Mouse (Mus musculus) MEL (cell line): ENCODE data around the gene Grin2d.

Source experiments
- CTCF ChIP-seq, 3 experiments: IDR thresholded peaks in 2 of 3; conservative IDR thresholded peaks in 1 of 3; 2 replicates each; pipeline ENCODE4 v1.5.1; 2011 to 2012; ENCODE audit warnings: low read length in 3 of 3, low read depth in 2 of 3, mild to moderate bottlenecking in 2 of 3, improper control_type of control experiment in 1 of 3, inconsistent platforms in 1 of 3, mixed read lengths in 1 of 3, moderate library complexity in 1 of 3; ENCODE audit not compliant: control insufficient read depth in 1 of 3, insufficient read depth in 1 of 3, poor library complexity in 1 of 3, severe bottlenecking in 1 of 3
- EP300 ChIP-seq, 2 experiments: IDR thresholded peaks; 2 replicates each; pipeline ENCODE4 v1.6.1; 2011; ENCODE audit warnings: improper control_type of control experiment in 2 of 2, low read length in 2 of 2, low read depth in 1 of 2, mild to moderate bottlenecking in 1 of 2
- GATA1 ChIP-seq: IDR thresholded peaks from 2 replicates; pipeline ENCODE4 v1.6.1; 2011; ENCODE audit warnings: low read depth, low read length, improper control_type of control experiment
- HCFC1 ChIP-seq: IDR thresholded peaks from 2 replicates; pipeline ENCODE4 v1.6.1; 2012; ENCODE audit warnings: low read depth, mild to moderate bottlenecking, inconsistent platforms, low read length, improper control_type of control experiment, moderate library complexity
- JUND ChIP-seq: IDR thresholded peaks from 2 replicates; pipeline ENCODE4 v1.6.1; 2011; ENCODE audit warnings: low read depth, mild to moderate bottlenecking, improper control_type of control experiment, low read length
- KAT2A ChIP-seq: conservative IDR thresholded peaks from 2 replicates; pipeline ENCODE4 v1.6.1; 2012; ENCODE audit warnings: low read depth, low read length, improper control_type of control experiment, inconsistent platforms
- MAFK ChIP-seq: IDR thresholded peaks from 2 replicates; pipeline ENCODE4 v1.6.1; 2011; ENCODE audit warnings: low read depth, mild to moderate bottlenecking, low read length, improper control_type of control experiment, borderline replicate concordance
- NELFE ChIP-seq: IDR thresholded peaks from 2 replicates; pipeline ENCODE4 v1.6.1; 2011; ENCODE audit warnings: low read depth, low read length, improper control_type of control experiment
- NRF1 ChIP-seq: IDR thresholded peaks from 2 replicates; pipeline ENCODE4 v1.6.1; 2014; ENCODE audit warnings: low read depth, mild to moderate bottlenecking, inconsistent platforms, low read length, improper control_type of control experiment, moderate library complexity; ENCODE audit not compliant: poor library complexity, insufficient read depth, severe bottlenecking
- POLR2A ChIP-seq, 2 experiments: IDR thresholded peaks; 2 replicates each; pipeline ENCODE4 v1.6.1; 2011 to 2012; ENCODE audit warnings: low read length in 2 of 2, mild to moderate bottlenecking in 2 of 2, control low read depth in 1 of 2, improper control_type of control experiment in 1 of 2, low read depth in 1 of 2, moderate library complexity in 1 of 2; ENCODE audit not compliant: control insufficient read depth in 1 of 2, insufficient read depth in 1 of 2, poor library complexity in 1 of 2
- RAD21 ChIP-seq: IDR thresholded peaks from 2 replicates; pipeline ENCODE4 v1.6.1; 2011; ENCODE audit warnings: mild to moderate bottlenecking, low read depth, low read length, improper control_type of control experiment
- TAL1 ChIP-seq: IDR thresholded peaks from 2 replicates; pipeline ENCODE4 v1.6.1; 2012; ENCODE audit warnings: mild to moderate bottlenecking, inconsistent platforms, low read length, moderate library complexity, mixed read lengths
- TCF12 ChIP-seq: IDR thresholded peaks from 2 replicates; pipeline ENCODE4 v1.6.1; 2014; ENCODE audit warnings: low read depth, mild to moderate bottlenecking, inconsistent platforms, low read length, improper control_type of control experiment, moderate library complexity
- USF2 ChIP-seq, 2 experiments: IDR thresholded peaks; 2 replicates each; pipeline ENCODE4 v1.6.1; 2011 to 2012; ENCODE audit warnings: improper control_type of control experiment in 2 of 2, low read length in 2 of 2, borderline replicate concordance in 1 of 2, inconsistent platforms in 1 of 2, low read depth in 1 of 2, mild to moderate bottlenecking in 1 of 2; ENCODE audit not compliant: insufficient read depth in 1 of 2

- TF ChIP-seq HCFC1 (no peak), CTCF (IDR thresholded peaks at IDR 0.05 in 2 of 3, conservative IDR thresholded peaks at IDR 0.05 in 1 of 3; ENCODE audit: control insufficient read depth in 1 of 3, insufficient read depth in 1 of 3, low read depth in 2 of 3, low read length in 3 of 3, poor library complexity in 1 of 3, severe bottlenecking in 1 of 3) (no peak), EP300 (IDR thresholded peaks at IDR 0.05; ENCODE audit: low read depth in 1 of 2, low read length in 2 of 2) (no peak), POLR2A (IDR thresholded peaks at IDR 0.05; ENCODE audit: control insufficient read depth in 1 of 2, insufficient read depth in 1 of 2, low read depth in 1 of 2, low read length in 2 of 2, poor library complexity in 1 of 2) (no peak), MAFK (no peak), JUND (no peak), RAD21 (no peak), KAT2A (no peak), TCF12 (no peak), TAL1 (no peak), USF2 (IDR thresholded peaks at IDR 0.05; ENCODE audit: borderline replicate concordance in 1 of 2, insufficient read depth in 1 of 2, low read depth in 1 of 2, low read length in 2 of 2) (no peak), NRF1 (no peak), GATA1 (no peak), NELFE (no peak)
Observed at GRCm38 (mm10) chr7:45791756-45792490, 86.3 kb downstream of the Grin2d start.
